14 mouse cellular contexts compared by ENCODE assay signal in the genomic region with DNA sequence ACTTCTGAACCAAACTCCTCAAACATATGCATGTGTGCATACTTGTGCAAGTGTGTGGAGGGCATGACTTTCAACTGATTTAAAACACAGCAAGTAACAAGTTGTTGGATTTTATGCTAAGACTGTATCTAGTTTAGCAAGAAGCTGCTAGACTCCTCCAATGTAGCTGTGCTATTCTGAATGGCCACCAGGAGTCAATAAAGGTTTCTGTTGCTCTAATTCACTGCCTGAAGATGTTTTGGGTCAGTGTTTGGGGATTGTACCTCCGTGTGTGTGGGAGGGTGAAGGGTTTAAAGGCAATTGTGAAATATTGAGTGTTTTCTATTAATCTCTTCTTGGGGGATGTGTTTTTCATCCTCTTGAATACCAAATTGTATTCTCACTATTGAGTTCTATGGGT. TPM values are rescaled to one million over a fixed set of nuclear protein-coding genes. Genes with fewer than 3 reads are reported as not detected.
A peak's percentile ranks its signal among the peaks of the same experiment; 100 is the strongest.
DNase-seq lines count a peak whose midpoint lies in the region; ATAC-seq and TF ChIP-seq lines count a peak whose summit lies in the region.
"Had no signal": no experiment of that assay in that cellular context is flagged by ENCODE, and none has a peak within 500 bp of the region (broad histone marks: within the 10 kb centered on the region; RNA-seq: fewer than 3 reads in every experiment).

No protein-coding gene starts in this region.

- H3K9me3 ChIP-seq in forebrain, postnatal 0 days (ENCODE audit: low read length), result no peaks in the 10 kb centered on the region
- H3K9me3 ChIP-seq in forebrain, embryonic 13.5 days (replicated peaks), result no peaks in the 10 kb centered on the region
- H3K9me3 ChIP-seq in lung, embryonic 14.5 days (ENCODE audit: low read depth, low read length), result no peaks in the 10 kb centered on the region
- H3K9me3 ChIP-seq in kidney, embryonic 14.5 days (ENCODE audit: control insufficient read depth, low read length), result no peaks in the 10 kb centered on the region
- H3K9me3 ChIP-seq: embryonic facial prominence, embryonic 15.5 days had no signal

- H3K4me1 ChIP-seq in forebrain, postnatal 0 days (ENCODE audit: insufficient read depth), result no peaks in the 10 kb centered on the region
- no peaks in the 10 kb centered on the region for H3K4me1 ChIP-seq in forebrain, embryonic 13.5 days
- no peaks in the 10 kb centered on the region for H3K4me1 ChIP-seq in lung, embryonic 14.5 days (ENCODE audit: insufficient read depth)
- H3K4me1 ChIP-seq in thymus, adult 2 months (replicated peaks; ENCODE audit: control insufficient read depth, insufficient read depth, low read length), result peaks cover 3% of the 10 kb centered on the region
- H3K4me1 ChIP-seq in kidney, embryonic 14.5 days (ENCODE audit: control insufficient read depth, insufficient read depth, low read length), result no peaks in the 10 kb centered on the region
- H3K4me1 ChIP-seq: embryonic facial prominence, embryonic 15.5 days had no signal

- H3K9ac ChIP-seq in forebrain, postnatal 0 days, result no peak overlapping the region
- no peak overlapping the region for H3K9ac ChIP-seq in forebrain, embryonic 13.5 days
- no peak overlapping the region for H3K9ac ChIP-seq in lung, embryonic 14.5 days
- H3K9ac ChIP-seq in kidney, embryonic 14.5 days (ENCODE audit: low read depth, low read length), result no peak overlapping the region
- H3K9ac ChIP-seq: embryonic facial prominence, embryonic 15.5 days had no signal

- DNase-seq in forebrain, postnatal 0 days, result no peak
- no peak for DNase-seq in lung, embryonic 14.5 days
- DNase-seq in lung, postnatal 4 days, result no peak
- DNase-seq in WW6 (ENCODE audit: low read depth, low spot score), result peak; percentile 3
- DNase-seq in naive thymus-derived CD4-positive, alpha-beta T cell, adult 2 months (ENCODE audit: low read depth), result peak; percentile 66
- no peak for DNase-seq in thymus, adult 2 months
- DNase-seq: kidney, adult 18-20 months; liver had no signal

- H3K36me3 ChIP-seq in forebrain, postnatal 0 days (ENCODE audit: insufficient read depth), result no peaks in the 10 kb centered on the region
- no peaks in the 10 kb centered on the region for H3K36me3 ChIP-seq in forebrain, embryonic 13.5 days (ENCODE audit: poor library complexity, severe bottlenecking)
- no peaks in the 10 kb centered on the region for H3K36me3 ChIP-seq in lung, embryonic 14.5 days (ENCODE audit: insufficient read depth)
- H3K36me3 ChIP-seq in thymus, adult 2 months (ENCODE audit: control insufficient read depth, insufficient read depth, low read length), result no peaks in the 10 kb centered on the region
- no peaks in the 10 kb centered on the region for H3K36me3 ChIP-seq in kidney, embryonic 14.5 days (ENCODE audit: control insufficient read depth, insufficient read depth, low read length)
- H3K36me3 ChIP-seq: embryonic facial prominence, embryonic 15.5 days; G1E had no signal

- no peak overlapping the region for H3K27ac ChIP-seq in forebrain, postnatal 0 days (ENCODE audit: low read depth, low read length)
- H3K27ac ChIP-seq in forebrain, embryonic 13.5 days, result no peak overlapping the region
- H3K27ac ChIP-seq in lung, embryonic 14.5 days (ENCODE audit: low read depth), result no peak overlapping the region
- H3K27ac ChIP-seq in thymus, adult 2 months (ENCODE audit: control insufficient read depth, insufficient read depth, low read length), result no peak overlapping the region
- no peak overlapping the region for H3K27ac ChIP-seq in kidney, embryonic 14.5 days (ENCODE audit: low read depth, low read length)
- H3K27ac ChIP-seq: embryonic facial prominence, embryonic 15.5 days had no signal

- no peak overlapping the region for H3K4me3 ChIP-seq in forebrain, postnatal 0 days (ENCODE audit: low read depth, low read length)
- no peak overlapping the region for H3K4me3 ChIP-seq in forebrain, embryonic 13.5 days
- H3K4me3 ChIP-seq in lung, embryonic 14.5 days (ENCODE audit: low read depth, low read length), result no peak overlapping the region
- H3K4me3 ChIP-seq in thymus, adult 2 months (ENCODE audit: control insufficient read depth, insufficient read depth, low read length), result no peak overlapping the region
- H3K4me3 ChIP-seq in kidney, embryonic 14.5 days (ENCODE audit: low read length), result no peak overlapping the region
- H3K4me3 ChIP-seq: embryonic facial prominence, embryonic 15.5 days had no signal

- H3K27me3 ChIP-seq in forebrain, postnatal 0 days (ENCODE audit: insufficient read depth, low read length), result no peaks in the 10 kb centered on the region
- no peaks in the 10 kb centered on the region for H3K27me3 ChIP-seq in forebrain, embryonic 13.5 days
- H3K27me3 ChIP-seq in lung, embryonic 14.5 days (ENCODE audit: insufficient read depth, low read length), result no peaks in the 10 kb centered on the region
- H3K27me3 ChIP-seq in thymus, adult 2 months (ENCODE audit: control insufficient read depth, insufficient read depth, low read length), result no peaks in the 10 kb centered on the region
- no peaks in the 10 kb centered on the region for H3K27me3 ChIP-seq in kidney, embryonic 14.5 days (ENCODE audit: control insufficient read depth, insufficient read depth, low read length)
- H3K27me3 ChIP-seq: embryonic facial prominence, embryonic 15.5 days had no signal

- no peak overlapping the region for H3K4me2 ChIP-seq in forebrain, postnatal 0 days (ENCODE audit: low read depth)
- no peak overlapping the region for H3K4me2 ChIP-seq in forebrain, embryonic 13.5 days
- H3K4me2 ChIP-seq in lung, embryonic 14.5 days, result no peak overlapping the region
- no peak overlapping the region for H3K4me2 ChIP-seq in kidney, embryonic 14.5 days (replicated peaks; ENCODE audit: low read depth, low read length)
- H3K4me2 ChIP-seq: embryonic facial prominence, embryonic 15.5 days; heart, embryonic 11.5 days had no signal

- TF ChIP-seq CTCF in forebrain, postnatal 0 days (IDR thresholded peaks at IDR 0.05; ENCODE audit: low read depth), result peak; percentile 39
- TF ChIP-seq CTCF in lung, embryonic 14.5 days (IDR thresholded peaks at IDR 0.05; ENCODE audit: low read depth), result peak; percentile 26; the same call in 1 of the 2 replicates
- no peak for TF ChIP-seq CTCF in thymus, adult 2 months (IDR thresholded peaks at IDR 0.05; ENCODE audit: borderline replicate concordance, control insufficient read depth, extremely low read depth, insufficient read depth, low read length, poor library complexity)

- TF ChIP-seq POLR2A in thymus, adult 2 months (IDR thresholded peaks at IDR 0.05; ENCODE audit: control insufficient read depth, extremely low read depth, insufficient read depth, low read length, poor library complexity), result no peak

- ATAC-seq in forebrain, postnatal 0 days, result no peak
- no peak for ATAC-seq in forebrain, embryonic 13.5 days
- ATAC-seq in lung, embryonic 14.5 days (ENCODE audit: insufficient read depth), result no peak
- ATAC-seq in kidney, embryonic 14.5 days (ENCODE audit: low FRiP score, low TSS enrichment), result no peak
- ATAC-seq: forebrain, embryonic 14.5 days had no signal

- WGBS in forebrain, postnatal 0 days, result 30% methylated on average over 1 of the region's 1 CpGs
- WGBS in forebrain, embryonic 13.5 days, result 42% methylated on average over 1 of the region's 1 CpGs
- 26% methylated on average over 1 of the region's 1 CpGs for WGBS in lung, embryonic 14.5 days
- 39% methylated on average over 1 of the region's 1 CpGs for WGBS in thymus, adult 2 months
- WGBS in kidney, embryonic 14.5 days, result 31% methylated on average over 1 of the region's 1 CpGs

RNA-seq across cellular contexts. Expression of a gene that starts 6.4 kb away (rescaled TPM):
- 0.08 and 0.33 TPM in 2 replicates for total RNA-seq in forebrain, postnatal 0 days (2014; rRNA removed)
- polyA plus RNA-seq in forebrain, postnatal 0 days (2015; fragmentation: Nextera tagmentation; extraction: Ambion mirVana), result 0.15 and 0.42 TPM in 2 replicates
- polyA plus RNA-seq in forebrain, embryonic 13.5 days (2015; fragmentation: Nextera tagmentation; extraction: Ambion mirVana), result 0.18 and 0.33 TPM in 2 replicates
- 1.1 and 1.3 TPM in 2 replicates for polyA plus RNA-seq in lung, embryonic 14.5 days (2014; fragmentation: Nextera tagmentation; extraction: Ambion mirVana)
- polyA plus RNA-seq in thymus, adult 2 months (2012; rRNA removed), result 284 and 293 TPM in 2 replicates
- polyA plus RNA-seq in kidney, embryonic 14.5 days (2014; fragmentation: Nextera tagmentation; extraction: Ambion mirVana), result 0.29 and 1.0 TPM in 2 replicates
- polyA plus RNA-seq: forebrain, embryonic 14.5 days; G1E had no signal

Comparison
In these comparisons a context has a peak if more than half of its experiments do, and no peak if none do; other contexts are left out.
1. DNase-seq: peak in WW6 (single experiment) and naive thymus-derived CD4-positive, alpha-beta T cell, adult 2 months (single experiment); none in forebrain, postnatal 0 days (single experiment), lung, embryonic 14.5 days (single experiment), lung, postnatal 4 days (0 of 2) and thymus, adult 2 months (single experiment).
2. RNA of a gene that starts 6.4 kb away (polyA plus RNA-seq): 284 to 293 TPM in thymus, adult 2 months; 1.1 to 1.3 TPM in lung, embryonic 14.5 days, 0.29 to 1.0 TPM in kidney, embryonic 14.5 days, 0.15 to 0.42 TPM in forebrain, postnatal 0 days and 0.18 to 0.33 TPM in forebrain, embryonic 13.5 days; every median in the first group is over 100 times any median in the second.